Mouse (Mus musculus) megakaryocyte, embryonic 14.5 days (primary cell): ENCODE data around the gene Pdgfa.

Source experiments
- FLI1 ChIP-seq: IDR thresholded peaks from 2 replicates; pipeline ENCODE4 v1.6.1; 2012; ENCODE audit warnings: low read length, inconsistent platforms, mixed read lengths
- GATA1 ChIP-seq: IDR thresholded peaks from 3 replicates; pipeline ENCODE4 v1.6.1; 2012; ENCODE audit warnings: mixed read lengths, low read length, inconsistent platforms, borderline replicate concordance

DNA sequence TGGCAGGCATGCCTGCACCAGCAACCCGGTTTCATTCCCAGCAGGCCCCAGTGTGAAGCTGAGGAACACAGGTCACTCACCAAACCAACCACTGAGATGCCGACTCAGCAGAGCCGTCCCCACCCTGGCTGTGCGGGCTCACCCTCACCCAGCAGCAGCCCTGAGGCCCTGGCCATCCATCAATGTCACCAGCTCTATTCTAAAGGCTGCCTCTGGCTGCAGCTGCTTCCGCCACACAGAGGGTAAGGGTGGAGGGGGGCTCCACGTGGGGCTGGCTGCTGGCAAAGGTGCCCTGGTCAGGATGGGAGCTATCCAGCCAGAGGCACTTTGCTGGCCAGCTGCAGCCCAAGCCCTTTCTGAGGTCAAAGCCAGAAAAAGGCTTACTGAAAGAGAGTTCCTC lies 62.6 kb downstream of the Pdgfa start:
- TF ChIP-seq GATA1 (no peak), FLI1 (no peak)
